Mouse (Mus musculus): Measurements from ENCODE around the gene Tmem181a. TPM values are rescaled to one million over a fixed set of nuclear protein-coding genes. Genes with fewer than 3 reads are reported as not detected.

Tmem181a gene
- polyA plus RNA-seq, 1 experiment from 2014 or later: 2.9 TPM

Other genes starting within 250 kb of the Tmem181a start
- 0.43 and 0.73 TPM in 2 replicates for gene Serac1, start 177.1 kb upstream of the Tmem181a start, polyA plus RNA-seq (2015; fragmentation: Nextera tagmentation; extraction: Ambion mirVana)
- 70.4 and 73.5 TPM in 2 replicates for gene Gtf2h5, start 177.1 kb upstream of the Tmem181a start, polyA plus RNA-seq (2015; fragmentation: Nextera tagmentation; extraction: Ambion mirVana)
- gene Tulp4, start 150.4 kb upstream of the Tmem181a start, polyA plus RNA-seq (2015; fragmentation: Nextera tagmentation; extraction: Ambion mirVana): 14.2 and 17.8 TPM in 2 replicates
- 2.9 and 3.0 TPM in 2 replicates for gene Dynlt1a, start 60.6 kb downstream of the Tmem181a start, polyA plus RNA-seq (2015; fragmentation: Nextera tagmentation; extraction: Ambion mirVana)
- 164 and 165 TPM in 2 replicates for gene Dynlt1b, start 173.3 kb downstream of the Tmem181a start, polyA plus RNA-seq (2015; fragmentation: Nextera tagmentation; extraction: Ambion mirVana)